Mouse (Mus musculus): ENCODE data around the gene Ctf1. TPM values are rescaled to one million over a fixed set of nuclear protein-coding genes. Genes with fewer than 3 reads are reported as not detected.

Ctf1 gene
- total and polyA plus RNA-seq, 3 experiments: not detected

- no peak for DNase-seq (ENCODE audit: extremely low read depth)
- TF ChIP-seq ETS1 (conservative IDR thresholded peaks at IDR 0.05; ENCODE audit: low read depth, low read length): no peak
- no peak for TF ChIP-seq CTCF (conservative IDR thresholded peaks at IDR 0.05 in 1 of 2, IDR thresholded peaks at IDR 0.05 in 1 of 2; ENCODE audit: low read depth in 2 of 2, low read length in 2 of 2)
- no peak for TF ChIP-seq TCF12 (IDR thresholded peaks at IDR 0.05; ENCODE audit: low read depth, low read length)
- no peak for TF ChIP-seq ZKSCAN1 (IDR thresholded peaks at IDR 0.05; ENCODE audit: borderline replicate concordance, low read depth, low read length)
- no peak for TF ChIP-seq E2F4 (IDR thresholded peaks at IDR 0.05; ENCODE audit: insufficient replicate concordance, low read depth, low read length)
- no peak for TF ChIP-seq CHD2 (IDR thresholded peaks at IDR 0.05; ENCODE audit: low read length)
- TF ChIP-seq TBP (conservative IDR thresholded peaks at IDR 0.05; ENCODE audit: low read depth, low read length): no peak
- in situ Hi-C loops (cut with MboI; ENCODE audit: low pct_ligation_motif_present, low pct_unique_long_range_greater_than_20kb, low sequenced_read_pairs) (loop anchor here (25.0 kb wide), 1 partner anchor 391 kb away; no protein-coding TSS in a partner anchor), dilution Hi-C loops (cut with MboI; ENCODE audit: extremely low pct_ligation_motif_present, extremely low pct_unique_long_range_greater_than_20kb, low sequenced_read_pairs) (no loop called here)
- Histone ChIP-seq H3K27ac (ENCODE audit: insufficient read depth, low read depth) (no peak overlapping the region), H3K4me3 (replicated peaks in 1 of 3; ENCODE audit: low read depth in 2 of 3, low read length in 2 of 3, poor library complexity in 1 of 3) (no peak overlapping the region), H3K4me2 (ENCODE audit: insufficient read depth, low read depth, poor library complexity, severe bottlenecking) (no peak overlapping the region), H3K9me3 (replicated peaks; ENCODE audit: low read length) (no peaks in the 10 kb centered on the region), H3K4me1 (ENCODE audit: control insufficient read depth in 1 of 2, insufficient read depth in 2 of 2) (peaks cover 0 to 13% of the 10 kb centered on the region in 2 experiments; a peak in 1 of 4 replicates), H3K36me3 (replicated peaks in 1 of 2; ENCODE audit: control insufficient read depth in 1 of 2, insufficient read depth in 1 of 2, low read length in 1 of 2) (peaks cover 40 to 98% of the 10 kb centered on the region in 2 experiments), H3K79me2 (replicated peaks; ENCODE audit: control insufficient read depth, extremely low read depth, insufficient read depth, poor library complexity, severe bottlenecking) (no peaks in the 10 kb centered on the region), H3K27me3 (replicated peaks) (no peaks in the 10 kb centered on the region), H3K9ac (ENCODE audit: insufficient read depth, low read depth) (no peak overlapping the region)
These were observed 41.2 kb downstream of the Ctf1 start for GRCm38 (mm10) chr7:127753741-127754140.

- in situ Hi-C loops (cut with MboI; ENCODE audit: low pct_ligation_motif_present, low pct_unique_long_range_greater_than_20kb, low sequenced_read_pairs) (loop anchor here (5.0 to 25.0 kb wide), 3 partner anchors 77 to 657 kb away; no protein-coding TSS in a partner anchor), dilution Hi-C loops (cut with MboI; ENCODE audit: extremely low pct_ligation_motif_present, extremely low pct_unique_long_range_greater_than_20kb, low sequenced_read_pairs) (no loop called here)
- DNase-seq (ENCODE audit: extremely low read depth): no peak
- H3K4me3 ChIP-seq (replicated peaks in 1 of 3; ENCODE audit: low read depth in 2 of 3, low read length in 2 of 3, poor library complexity in 1 of 3): no peak overlapping the region
- H3K27me3 ChIP-seq (replicated peaks): no peaks in the 10 kb centered on the region
- H3K4me1 ChIP-seq (ENCODE audit: control insufficient read depth in 1 of 2, insufficient read depth in 2 of 2): peaks cover 0 to 38% of the 10 kb centered on the region in 2 experiments; a peak in 2 of 4 replicates
- peaks cover 20 to 68% of the 10 kb centered on the region in 2 experiments for H3K36me3 ChIP-seq (replicated peaks in 1 of 2; ENCODE audit: control insufficient read depth in 1 of 2, insufficient read depth in 1 of 2, low read length in 1 of 2)
- no peak for TF ChIP-seq POLR2A (IDR thresholded peaks at IDR 0.05; ENCODE audit: low read depth, low read length)
- no peak for TF ChIP-seq EP300 (IDR thresholded peaks at IDR 0.05; ENCODE audit: low read length)
- TF ChIP-seq GABPA (IDR thresholded peaks at IDR 0.05; ENCODE audit: insufficient replicate concordance, low read depth, low read length): no peak
- TF ChIP-seq SMC3 (IDR thresholded peaks at IDR 0.05; ENCODE audit: low read depth, low read length): no peak
- no peak for TF ChIP-seq RCOR1 (conservative IDR thresholded peaks at IDR 0.05; ENCODE audit: low read depth, low read length)
- no peak for TF ChIP-seq RAD21 (IDR thresholded peaks at IDR 0.05; ENCODE audit: low read depth, low read length)
- no peak for TF ChIP-seq ZNF384 (IDR thresholded peaks at IDR 0.05; ENCODE audit: low read depth, low read length)
- no peak for TF ChIP-seq NELFE (IDR thresholded peaks at IDR 0.05; ENCODE audit: low read depth, low read length)
- TF ChIP-seq CTCF (conservative IDR thresholded peaks at IDR 0.05 in 1 of 2, IDR thresholded peaks at IDR 0.05 in 1 of 2; ENCODE audit: low read depth in 2 of 2, low read length in 2 of 2): no peak
- no peak for TF ChIP-seq ELF1 (IDR thresholded peaks at IDR 0.05; ENCODE audit: low read depth, low read length)
- TF ChIP-seq BHLHE40 (IDR thresholded peaks at IDR 0.05; ENCODE audit: low read depth, low read length): no peak
- TF ChIP-seq SIN3A (IDR thresholded peaks at IDR 0.05; ENCODE audit: low read length): no peak
- TF ChIP-seq ZMIZ1 (IDR thresholded peaks at IDR 0.05; ENCODE audit: low read depth, low read length): no peak
- TF ChIP-seq USF1 (IDR thresholded peaks at IDR 0.05; ENCODE audit: low read depth, low read length): no peak
- no peak for TF ChIP-seq TBP (conservative IDR thresholded peaks at IDR 0.05; ENCODE audit: low read depth, low read length)
- no peak overlapping the region for H3K4me2 ChIP-seq (ENCODE audit: insufficient read depth, low read depth, poor library complexity, severe bottlenecking)
- H3K9me3 ChIP-seq (replicated peaks; ENCODE audit: low read length): no peaks in the 10 kb centered on the region
- H3K27ac ChIP-seq (ENCODE audit: insufficient read depth, low read depth): no peak overlapping the region
- no peaks in the 10 kb centered on the region for H3K79me2 ChIP-seq (replicated peaks; ENCODE audit: control insufficient read depth, extremely low read depth, insufficient read depth, poor library complexity, severe bottlenecking)
- H3K9ac ChIP-seq (ENCODE audit: insufficient read depth, low read depth): no peak overlapping the region
These were observed 47.2 kb downstream of the Ctf1 start for GRCm38 (mm10) chr7:127759716-127760115.

Measured in CH12.LX (cell line).